Mouse (Mus musculus) embryo, embryonic 11.5 days (tissue): ENCODE results near the gene Yaf2.
"Not testable (repeated sequence)": the region's sequence is repeated elsewhere in the genome, so short reads cannot be mapped to it uniquely, and the experiment has no call there.

Experiments
- DNase-seq: peaks from one replicate; pipeline ENCODE4 v3.0.0-alpha.2; 2012; ENCODE audit warnings: low read depth, low spot score

The Yaf2 gene

GRCm38 (mm10) chr15:93336925-93337761, at the start of gene Yaf2:
Yaf2 (minus strand) TSS chr15:93336935.
- peak; percentile 77 for DNase-seq

DNA sequence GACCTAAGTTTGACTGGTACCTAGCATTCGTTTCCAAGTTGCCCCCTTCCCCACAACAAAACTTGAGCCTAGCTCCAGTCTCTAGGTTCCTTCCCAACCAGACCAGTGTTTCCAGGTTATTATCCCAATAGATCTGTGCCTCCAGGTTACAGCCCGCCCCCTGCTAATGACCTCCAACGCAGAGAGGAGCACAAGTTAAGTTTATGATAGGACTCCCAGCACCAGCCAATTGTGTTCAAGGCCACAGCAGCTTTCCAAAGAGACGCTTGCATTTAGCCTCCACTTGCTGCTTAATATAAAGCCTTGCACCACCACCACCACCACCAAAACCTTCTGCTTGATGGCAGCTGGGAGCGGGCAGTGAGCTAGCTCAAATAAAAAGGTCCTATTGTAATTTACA, 44.6 kb upstream of the Yaf2 start:
- no peak for DNase-seq

DNA sequence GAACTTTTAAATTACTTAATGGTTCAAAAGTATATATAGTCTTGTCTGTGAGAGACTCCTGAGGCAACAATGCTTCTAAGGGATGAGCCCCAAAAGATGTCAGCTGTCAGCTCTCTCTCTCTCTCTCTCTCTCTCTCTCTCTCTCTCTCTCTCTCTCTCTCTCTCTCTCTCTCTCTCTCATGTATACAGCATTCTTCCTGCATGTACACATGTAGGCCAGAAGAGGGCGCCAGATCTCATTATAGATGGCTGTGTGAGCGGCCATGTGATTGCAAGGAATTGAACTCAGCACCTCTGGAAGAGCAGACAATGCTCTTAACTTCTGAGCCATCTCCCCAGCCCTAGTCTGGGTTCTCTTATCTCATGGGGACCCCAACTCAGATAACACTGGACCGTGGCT, 42.4 kb upstream of the Yaf2 start:
- DNase-seq = no peak

DNA sequence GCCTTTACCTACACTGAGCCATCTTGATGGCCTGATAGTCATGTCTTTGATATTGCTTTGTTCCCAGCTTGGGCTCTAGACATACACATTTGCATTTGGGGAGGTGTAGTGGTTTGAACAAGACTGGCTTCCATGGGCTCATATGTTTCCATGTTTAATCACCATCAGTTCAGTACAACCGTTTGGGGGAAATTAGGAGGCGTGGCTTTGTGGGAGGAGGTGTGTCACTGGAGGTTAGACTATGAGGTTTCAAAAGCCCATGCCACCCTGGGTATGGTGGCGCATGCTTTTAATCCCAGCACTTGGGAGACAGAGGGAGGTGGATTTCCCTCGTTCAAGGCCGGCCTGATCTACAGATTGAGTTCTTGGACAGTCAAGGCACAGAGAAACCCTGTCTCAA, 39.0 kb upstream of the Yaf2 start:
- DNase-seq = no peak

- DNase-seq = not testable (repeated sequence)
Observed at GRCm38 (mm10) chr15:93372525-93373119, 35.9 kb upstream of the Yaf2 start.

DNA sequence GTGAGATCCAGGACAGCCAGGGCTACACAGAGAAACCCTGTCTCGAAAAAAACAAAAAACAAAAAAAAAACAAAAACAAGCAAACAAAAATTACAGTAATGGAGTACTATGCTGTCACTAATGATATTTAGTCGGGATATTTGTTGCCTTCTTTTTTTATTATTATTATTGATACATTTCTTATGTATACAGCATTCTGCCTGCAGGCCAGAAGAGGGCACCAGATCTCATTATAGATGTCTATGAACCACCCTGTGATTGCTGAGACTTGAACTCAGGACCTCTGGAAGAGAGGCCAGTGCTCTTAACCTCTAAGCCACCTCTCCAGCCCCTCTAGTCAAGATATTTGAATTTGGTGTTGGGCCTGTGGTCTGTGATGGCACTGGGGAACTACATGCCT, 35.1 kb upstream of the Yaf2 start:
- DNase-seq = no peak

DNA sequence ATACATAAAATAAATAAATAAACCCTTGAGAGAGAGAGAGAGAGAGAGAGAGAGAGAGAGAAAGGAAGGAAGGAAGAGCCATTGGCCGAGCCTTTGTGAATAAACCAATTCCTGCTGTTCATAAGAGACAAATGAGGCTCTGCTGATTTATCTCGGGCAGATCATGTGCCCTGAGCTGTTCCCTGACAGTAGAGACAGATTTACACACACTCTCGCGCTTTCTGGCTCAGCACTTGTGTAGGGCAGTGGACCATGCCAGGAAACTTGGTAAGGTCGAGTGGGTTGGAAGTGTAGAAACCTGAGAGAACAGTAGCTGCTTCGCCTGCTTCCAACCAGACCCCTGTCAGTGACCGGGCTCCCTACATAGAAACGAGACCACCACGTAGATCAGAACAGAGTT, 31.8 kb upstream of the Yaf2 start:
- no peak for DNase-seq

GRCm38 (mm10) chr15:93365561-93365960, 28.8 kb upstream of the Yaf2 start:
- DNase-seq = no peak

- DNase-seq = no peak
Observed at GRCm38 (mm10) chr15:93358346-93359095, 21.8 kb upstream of the Yaf2 start.

DNA sequence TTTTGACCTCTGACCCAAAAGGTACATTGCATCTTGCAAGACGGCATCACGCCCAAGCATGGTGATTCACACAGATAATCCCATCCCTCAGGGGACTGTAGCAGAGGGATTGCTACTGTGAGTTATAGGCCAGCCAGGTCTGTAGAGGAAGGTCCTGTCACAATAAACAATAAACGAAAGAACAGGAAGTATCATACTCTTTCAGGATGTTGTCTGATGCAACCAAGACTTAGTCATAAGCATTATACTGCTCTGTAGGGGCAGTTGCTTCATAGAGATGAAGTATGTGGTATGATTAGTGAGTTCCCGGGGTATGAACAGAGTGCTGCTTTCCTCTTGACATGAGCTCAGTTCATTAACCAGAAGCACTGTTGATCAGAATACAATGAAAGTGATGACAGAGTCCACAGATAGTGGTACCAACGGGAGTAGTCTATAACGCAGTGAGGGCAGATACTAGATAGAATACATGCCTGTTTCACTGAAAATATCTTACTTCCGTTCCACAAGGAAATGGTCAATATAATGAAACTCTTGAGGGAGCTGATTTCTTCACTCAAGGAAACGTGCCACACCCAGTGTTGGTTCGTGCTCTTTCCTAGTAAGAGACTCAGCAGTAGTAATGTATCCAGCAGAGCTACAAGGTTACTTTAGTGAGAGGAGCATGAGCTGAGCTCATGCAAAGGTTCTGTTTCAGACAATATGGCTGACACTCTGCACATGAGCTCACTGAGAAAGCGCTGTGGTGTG, 4.1 kb upstream of the Yaf2 start:
- DNase-seq = no peak

- DNase-seq = no peak
Observed at GRCm38 (mm10) chr15:93336658-93336924, 144 bp downstream of the Yaf2 start.

DNA sequence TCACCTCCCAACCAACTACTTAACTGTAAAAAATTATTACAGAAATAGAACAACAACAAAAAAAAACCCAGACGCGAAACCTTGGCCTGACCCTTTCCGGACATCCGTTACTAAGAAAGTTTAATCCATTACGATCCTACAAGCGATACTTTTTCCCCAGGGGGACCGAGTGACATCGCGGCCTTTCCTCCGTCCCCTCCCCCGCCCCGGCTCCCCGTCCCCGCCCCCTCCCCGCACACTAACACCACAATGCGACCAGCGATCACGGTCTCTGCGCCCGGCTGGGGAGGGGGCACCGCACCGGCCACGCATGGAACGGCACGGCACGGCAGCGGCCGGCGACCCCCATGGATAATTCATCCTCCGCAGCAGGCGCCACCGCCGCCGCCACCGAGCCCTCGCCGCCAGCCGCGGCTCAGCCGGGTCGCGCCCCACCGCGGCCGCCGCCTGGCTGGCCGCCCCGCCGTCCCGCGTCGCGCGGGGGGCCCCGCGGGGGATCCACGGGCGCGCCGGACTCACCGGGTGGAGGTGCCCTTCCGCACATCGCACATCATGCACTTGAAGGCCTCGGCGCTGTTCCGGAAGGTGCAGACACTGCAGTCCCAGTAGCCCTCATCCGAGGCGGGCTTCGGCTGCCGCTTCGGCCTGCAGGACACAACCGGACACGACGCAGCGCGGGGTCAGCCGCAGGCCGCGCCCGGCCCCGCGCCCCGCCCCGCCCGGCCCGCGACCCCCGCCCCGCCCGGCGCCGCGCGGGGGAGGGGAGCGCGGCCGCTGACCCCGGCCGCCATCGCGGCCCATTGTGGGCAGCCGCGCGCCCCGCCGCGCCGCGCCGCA, 696 bp downstream of the Yaf2 start:
- peak; percentile 32 for DNase-seq

DNA sequence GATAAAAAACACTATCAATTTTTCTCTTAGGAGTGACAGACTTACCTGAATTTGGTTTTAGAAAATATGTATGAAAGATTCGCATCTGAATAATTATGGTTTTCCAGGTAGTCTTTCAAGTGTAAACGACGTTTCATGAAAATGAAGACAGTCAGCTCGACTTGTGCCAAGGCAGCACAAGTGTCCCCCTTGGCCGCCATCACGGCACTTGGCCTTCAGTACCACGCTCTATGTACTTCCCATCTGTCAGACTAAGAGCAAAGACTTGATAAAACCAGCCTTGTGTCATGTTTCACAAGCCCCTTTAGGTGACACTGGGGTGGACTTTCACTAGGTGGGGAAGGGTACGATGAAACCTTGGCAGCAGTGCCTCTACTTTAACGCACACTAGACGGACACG, 5.5 kb downstream of the Yaf2 start:
- DNase-seq = no peak

GRCm38 (mm10) chr15:93327235-93327634, 9.5 kb downstream of the Yaf2 start:
- no peak for DNase-seq

DNA sequence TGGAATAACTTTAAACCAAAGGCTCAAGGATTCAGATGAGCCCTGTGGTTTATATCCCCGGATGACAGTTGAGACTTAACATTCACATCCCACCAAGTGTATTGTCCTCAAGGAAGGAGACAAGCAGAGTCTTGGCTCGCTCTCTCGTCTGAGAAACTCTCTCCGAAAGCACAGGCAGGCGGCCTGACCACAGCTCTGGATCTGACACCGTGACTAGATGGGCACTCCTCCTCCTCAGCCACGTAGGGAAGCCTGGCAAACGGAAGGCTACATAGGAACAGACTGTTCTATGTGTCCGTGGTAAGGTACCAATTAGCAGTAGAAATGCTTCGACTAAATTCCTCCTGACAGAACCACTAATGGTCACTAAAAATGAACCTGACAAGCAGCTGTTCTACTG, 10.1 kb downstream of the Yaf2 start:
- DNase-seq = no peak

DNA sequence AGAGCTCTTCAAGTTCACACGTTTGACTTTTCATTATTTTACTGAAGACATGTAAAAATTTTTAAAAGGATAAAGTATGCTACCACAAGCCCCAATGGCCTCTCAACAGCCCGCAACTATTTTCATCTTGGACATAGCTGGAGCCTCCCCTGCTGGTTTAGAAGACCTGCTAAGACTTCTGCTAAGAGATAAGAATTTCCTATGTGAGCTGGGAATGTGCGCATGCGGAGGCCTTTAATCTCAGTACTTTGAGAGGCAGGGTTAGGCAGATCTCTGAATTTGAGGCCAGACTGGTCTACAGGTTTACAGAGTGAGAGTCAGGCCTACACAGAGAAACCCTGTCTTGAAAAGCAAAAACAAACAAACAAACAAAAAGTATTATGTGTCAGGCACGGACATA, 11.4 kb downstream of the Yaf2 start:
- no peak for DNase-seq

GRCm38 (mm10) chr15:93318781-93319180, 18.0 kb downstream of the Yaf2 start:
- no peak for DNase-seq

DNA sequence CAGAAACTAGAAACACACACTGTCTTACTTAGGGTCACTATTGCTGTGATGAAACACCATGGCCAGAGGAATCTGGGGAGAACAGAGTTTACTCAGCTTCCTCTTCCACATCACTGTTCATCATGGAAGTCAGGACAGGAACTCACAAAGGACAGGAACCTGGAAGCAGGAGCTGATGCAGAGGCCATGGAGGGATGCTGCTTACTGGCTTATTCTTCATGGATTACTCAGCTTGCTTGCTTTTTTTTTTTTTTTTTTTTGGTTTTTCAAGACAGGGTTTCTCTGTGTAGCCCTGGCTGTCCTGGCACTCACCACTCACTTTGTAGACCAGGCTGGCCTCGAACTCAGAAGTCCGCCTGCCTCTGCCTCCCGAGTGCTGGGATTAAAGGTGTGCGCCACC, 26.4 kb downstream of the Yaf2 start:
- not testable (repeated sequence) for DNase-seq

GRCm38 (mm10) chr15:93298197-93298596, 38.5 kb downstream of the Yaf2 start:
- no peak for DNase-seq

DNA sequence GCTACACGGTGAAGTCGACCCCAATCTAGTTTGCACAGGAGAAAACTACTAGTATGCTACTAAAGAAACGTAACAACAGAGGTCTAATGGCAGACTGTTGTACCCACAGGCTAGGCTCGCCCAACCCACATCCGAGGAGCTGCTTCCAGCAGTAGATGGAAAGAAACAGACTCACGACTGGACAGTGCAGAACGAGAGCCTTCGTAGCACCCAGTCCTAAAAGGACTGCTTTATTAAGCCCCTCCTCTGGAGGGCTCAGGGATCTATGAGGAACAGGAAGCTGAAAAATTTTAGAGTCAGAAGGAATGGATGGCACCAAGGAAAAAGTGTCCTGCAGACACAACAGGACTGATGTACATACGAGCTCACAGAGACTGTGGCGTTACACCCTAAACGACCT, 42.3 kb downstream of the Yaf2 start:
- DNase-seq = no peak

DNA sequence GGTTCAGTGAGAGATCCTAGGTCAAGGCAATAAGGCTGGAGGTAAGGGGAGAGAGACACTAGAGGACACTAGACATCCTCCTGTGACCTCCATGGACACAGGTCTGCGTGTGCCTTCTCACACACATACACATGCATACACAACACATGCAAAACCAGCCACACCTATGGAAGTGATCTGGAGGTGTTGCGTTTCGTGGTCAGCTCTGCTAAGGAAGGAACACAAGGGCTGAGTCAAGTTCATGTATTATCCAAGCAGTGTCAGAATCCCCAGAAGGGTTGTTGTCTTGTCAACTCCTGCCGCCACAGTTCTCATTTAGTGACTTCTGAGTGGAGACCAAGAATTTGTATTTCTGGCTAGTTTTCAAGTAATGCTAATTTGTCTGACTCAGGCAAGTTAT, 48.4 kb downstream of the Yaf2 start:
- no peak for DNase-seq
